Mouse (Mus musculus) adrenal gland, adult (tissue): ENCODE measurements around the gene Obox1.
"Not testable (repeated sequence)": the region's sequence is repeated elsewhere in the genome, so short reads cannot be mapped to it uniquely, and the experiment has no call there.

Experiments
- DNase-seq, 2 experiments: peaks; one replicate each; pipeline ENCODE4 v3.0.0; 2022 to 2023; ENCODE audit warnings: low spot score in 1 of 2; ENCODE audit not compliant: inconsistent age in 2 of 2

Obox1 gene

GRCm38 (mm10) chr7:15388421-15388998 is at the start of gene Obox1, which contains the start of gene Obox2:
TSS of gene Obox1 (plus strand) at chr7:15388948.
TSS of gene Obox2 (plus strand) at chr7:15388721.
- not testable (repeated sequence) for DNase-seq

- peak in 1 of 2 experiments; percentile 16 for DNase-seq
These were observed 10.6 kb downstream of the Obox1 start for GRCm38 (mm10) chr7:15399147-15399874.

GRCm38 (mm10) chr7:15406816-15407215 is 18.1 kb downstream of the Obox1 start:
- DNase-seq, result not testable (repeated sequence)

- not testable (repeated sequence) for DNase-seq
These were observed 29.3 kb downstream of the Obox1 start for GRCm38 (mm10) chr7:15418046-15418445.

- not testable (repeated sequence) for DNase-seq
These were observed 36.8 kb downstream of the Obox1 start for GRCm38 (mm10) chr7:15425537-15425936.

GRCm38 (mm10) chr7:15509411-15509810 is 120.7 kb downstream of the Obox1 start:
- DNase-seq, result not testable (repeated sequence)
